Mouse (Mus musculus) small intestine, adult 2 months (tissue): ENCODE measurements at regions not wholly inside any gene's neighbourhood (a gene's known extent, or its start where the extent isn't known, plus 50 kb on each side); places are given as distances from the start of the nearest gene placed in this dataset.

ENCODE experiments used
- CTCF ChIP-seq: fragments of 200-500 bp; IDR thresholded peaks from 2 replicates; pipeline ENCODE4 v1.5.1; 2012; ENCODE audit warnings: low read depth, mild to moderate bottlenecking, control low read depth, inconsistent platforms, low read length, moderate library complexity, mixed read lengths; ENCODE audit not compliant: insufficient replicate concordance, insufficient read length; ENCODE audit errors: extremely low read depth
- POLR2A ChIP-seq: fragments of 200-500 bp; IDR thresholded peaks from 2 replicates; pipeline ENCODE4 v1.6.1; 2012; ENCODE audit warnings: low read depth, mild to moderate bottlenecking, control low read depth, inconsistent platforms, low read length, moderate library complexity

- TF ChIP-seq CTCF (no peak), POLR2A (no peak)
Measured at GRCm38 (mm10) chr5:41048515-41048914, 659.4 kb downstream of the Rab28 start.
